In the genomic region with DNA sequence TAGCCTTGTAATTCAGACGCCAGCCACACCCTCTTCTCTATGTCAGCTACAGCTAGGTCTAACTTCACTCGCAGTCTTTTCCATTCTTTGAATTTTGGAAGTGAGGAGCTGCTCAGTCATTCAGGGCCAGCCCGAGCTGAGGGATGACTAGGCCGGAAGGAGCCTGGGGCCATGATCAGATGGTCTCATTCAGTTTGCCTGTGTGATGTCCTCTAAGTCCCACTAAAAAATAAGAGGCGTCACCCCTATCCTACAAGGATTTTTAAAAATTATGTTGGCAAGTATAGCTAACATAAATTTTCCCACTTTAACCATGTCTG, we compare ENCODE assay signal across 17 mouse cellular contexts. TPM values are rescaled to one million over a fixed set of nuclear protein-coding genes. Genes with fewer than 3 reads are reported as not detected.
DNase-seq lines count a peak whose midpoint lies in the region; ATAC-seq and TF ChIP-seq lines count a peak whose summit lies in the region.
"Had no signal": no experiment of that assay in that cellular context is flagged by ENCODE, and none has a peak within 500 bp of the region (broad histone marks: within the 10 kb centered on the region; RNA-seq: fewer than 3 reads in every experiment).

No protein-coding gene starts in this region.

- no peak overlapping the region for H3K4me2 ChIP-seq in hindbrain, embryonic 11.5 days (replicated peaks; ENCODE audit: low read depth, low read length)
- H3K4me2 ChIP-seq in midbrain, embryonic 12.5 days (replicated peaks), result peak overlapping the region; percentile 39
- peak overlapping the region; percentile 29 for H3K4me2 ChIP-seq in neural tube, embryonic 15.5 days
- H3K4me2 ChIP-seq: embryonic facial prominence, embryonic 15.5 days; heart, embryonic 13.5 days; limb, embryonic 12.5 days; liver, embryonic 15.5 days had no signal

- peak; percentile 75; the same call in 1 of the 2 replicates for ATAC-seq in hindbrain, embryonic 11.5 days (ENCODE audit: low FRiP score)
- peak; percentile 70 for ATAC-seq in midbrain, embryonic 12.5 days (ENCODE audit: low FRiP score, low read depth)
- ATAC-seq in neural tube, embryonic 15.5 days (ENCODE audit: low FRiP score), result peak; percentile 37

- no peaks in the 10 kb centered on the region for H3K27me3 ChIP-seq in hindbrain, embryonic 11.5 days (ENCODE audit: control insufficient read depth, insufficient read depth, low read length)
- H3K27me3 ChIP-seq in midbrain, embryonic 12.5 days, result no peaks in the 10 kb centered on the region
- no peaks in the 10 kb centered on the region for H3K27me3 ChIP-seq in neural tube, embryonic 15.5 days (replicated peaks)
- H3K27me3 ChIP-seq in kidney, adult 2 months (replicated peaks; ENCODE audit: control insufficient read depth, insufficient read depth, low read length), result no peaks in the 10 kb centered on the region
- H3K27me3 ChIP-seq: embryonic facial prominence, embryonic 15.5 days; limb, embryonic 12.5 days had no signal

- no peaks in the 10 kb centered on the region for H3K9me3 ChIP-seq in hindbrain, embryonic 11.5 days (ENCODE audit: control insufficient read depth, low read length)
- no peaks in the 10 kb centered on the region for H3K9me3 ChIP-seq in midbrain, embryonic 12.5 days
- H3K9me3 ChIP-seq in neural tube, embryonic 15.5 days (replicated peaks), result no peaks in the 10 kb centered on the region
- H3K9me3 ChIP-seq: embryonic facial prominence, embryonic 15.5 days; heart, embryonic 13.5 days; limb, embryonic 12.5 days; liver, embryonic 15.5 days had no signal

- H3K36me3 ChIP-seq in hindbrain, embryonic 11.5 days (ENCODE audit: control insufficient read depth, insufficient read depth, low read length), result peaks cover 2% of the 10 kb centered on the region; the same call in 1 of the 2 replicates
- peaks cover 17% of the 10 kb centered on the region for H3K36me3 ChIP-seq in midbrain, embryonic 12.5 days
- peaks cover 2% of the 10 kb centered on the region; the same call in 1 of the 2 replicates for H3K36me3 ChIP-seq in neural tube, embryonic 15.5 days
- no peaks in the 10 kb centered on the region for H3K36me3 ChIP-seq in kidney, adult 2 months (ENCODE audit: control insufficient read depth, insufficient read depth, low read length)
- H3K36me3 ChIP-seq: embryonic facial prominence, embryonic 15.5 days; heart, embryonic 13.5 days; limb, embryonic 12.5 days; liver, embryonic 15.5 days had no signal

- no peak for TF ChIP-seq POLR2A in kidney, adult 2 months (IDR thresholded peaks at IDR 0.05; ENCODE audit: low read depth, low read length)

- H3K9ac ChIP-seq in hindbrain, embryonic 11.5 days (ENCODE audit: low read depth, low read length), result no peak overlapping the region
- no peak overlapping the region; the same call in 1 of the 2 replicates for H3K9ac ChIP-seq in midbrain, embryonic 12.5 days (replicated peaks)
- 0 out of 2 replicates have a peak overlapping the region, but pooled peaks have one; percentile 7 for H3K9ac ChIP-seq in neural tube, embryonic 15.5 days (replicated peaks)
- H3K9ac ChIP-seq: embryonic facial prominence, embryonic 15.5 days; limb, embryonic 12.5 days; liver, embryonic 15.5 days had no signal

- WGBS in hindbrain, embryonic 11.5 days, result 45% methylated on average over 5 of the region's 5 CpGs
- 32% methylated on average over 5 of the region's 5 CpGs for WGBS in midbrain, embryonic 12.5 days
- 24% methylated on average over 5 of the region's 5 CpGs for WGBS in neural tube, embryonic 15.5 days
- WGBS in kidney, adult 2 months, result 89% methylated on average over 5 of the region's 5 CpGs

- TF ChIP-seq CTCF in layer of hippocampus, adult 2 months (conservative IDR thresholded peaks at IDR 0.05), result no peak
- no peak for TF ChIP-seq CTCF in kidney, adult 2 months (conservative IDR thresholded peaks at IDR 0.05; ENCODE audit: insufficient read depth, insufficient read length, low read depth, low read length)

- H3K4me1 ChIP-seq in hindbrain, embryonic 11.5 days (replicated peaks; ENCODE audit: control insufficient read depth, insufficient read depth, low read length), result peaks cover 22% of the 10 kb centered on the region
- peaks cover 43% of the 10 kb centered on the region for H3K4me1 ChIP-seq in midbrain, embryonic 12.5 days
- H3K4me1 ChIP-seq in neural tube, embryonic 15.5 days, result peaks cover 50% of the 10 kb centered on the region
- H3K4me1 ChIP-seq in kidney, adult 2 months (ENCODE audit: control insufficient read depth, insufficient read depth, low read length), result no peaks in the 10 kb centered on the region
- H3K4me1 ChIP-seq: liver, embryonic 15.5 days had no signal

- peak overlapping the region; percentile 49 for H3K27ac ChIP-seq in layer of hippocampus, adult 2 months
- peak overlapping the region; percentile 88 for H3K27ac ChIP-seq in hindbrain, embryonic 11.5 days (ENCODE audit: low read depth, low read length)
- H3K27ac ChIP-seq in midbrain, embryonic 12.5 days (replicated peaks), result peak overlapping the region; percentile 91
- H3K27ac ChIP-seq in neural tube, embryonic 15.5 days (replicated peaks), result peak overlapping the region; percentile 82
- no peak overlapping the region for H3K27ac ChIP-seq in kidney, adult 2 months (ENCODE audit: insufficient read depth, low read depth, low read length)
- H3K27ac ChIP-seq: embryonic facial prominence, embryonic 15.5 days; heart, embryonic 13.5 days; limb, embryonic 12.5 days; liver, embryonic 15.5 days had no signal

- no peak overlapping the region for H3K4me3 ChIP-seq in layer of hippocampus, adult 2 months
- H3K4me3 ChIP-seq in hindbrain, embryonic 11.5 days (ENCODE audit: low read depth, low read length), result no peak overlapping the region
- no peak overlapping the region for H3K4me3 ChIP-seq in midbrain, embryonic 12.5 days
- H3K4me3 ChIP-seq in neural tube, embryonic 15.5 days (replicated peaks), result no peak overlapping the region
- H3K4me3 ChIP-seq in kidney, adult 2 months (ENCODE audit: insufficient read depth, low read depth, low read length), result no peak overlapping the region
- H3K4me3 ChIP-seq: embryonic facial prominence, embryonic 15.5 days; heart, embryonic 13.5 days; limb, embryonic 12.5 days; liver, embryonic 15.5 days had no signal

- no peak for DNase-seq in layer of hippocampus, adult 2 months (ENCODE audit: low spot score in 2 of 2)
- no peak for DNase-seq in layer of hippocampus, postnatal 10 days (ENCODE audit: low spot score in 2 of 2)
- no peak for DNase-seq in hindbrain, embryonic 11.5 days (ENCODE audit: low spot score)
- no peak for DNase-seq in kidney, adult 2 months
- no peak for DNase-seq in spleen, adult 18-20 months
- DNase-seq in urinary bladder, postnatal 25 days (ENCODE audit: low spot score), result no peak
- DNase-seq: cerebellum, adult 11 months; kidney, adult 18-20 months; lung, postnatal 36 days; right cerebral cortex, postnatal 25 days had no signal

RNA-seq across cellular contexts. Expression of a gene that starts 51.0 kb away (rescaled TPM):
- 100 to 1,000 TPM; 231 to 237 TPM for total RNA-seq in layer of hippocampus, adult 2 months (2021)
- 100 to 1,000 TPM; 202 to 212 TPM for total RNA-seq in layer of hippocampus, postnatal 10 days (2021)
- 34.1 and 38.2 TPM in 2 replicates for polyA plus RNA-seq in hindbrain, embryonic 11.5 days (2014; fragmentation: Nextera tagmentation; extraction: Ambion mirVana)
- 69.3 and 77.7 TPM in 2 replicates for polyA plus RNA-seq in midbrain, embryonic 12.5 days (2016; fragmentation: Nextera tagmentation; extraction: Ambion mirVana)
- 135 and 164 TPM in 2 replicates for polyA plus RNA-seq in neural tube, embryonic 15.5 days (2015; fragmentation: Nextera tagmentation; extraction: Ambion mirVana)
- polyA plus RNA-seq in kidney, adult 2 months (2012; rRNA removed), result 44.3 and 45.3 TPM in 2 replicates

RNA-seq across cellular contexts. Expression of a gene that starts 52.1 kb away (rescaled TPM):
- 10 to 100 TPM; 30.1 to 30.7 TPM for total RNA-seq in layer of hippocampus, adult 2 months (2021)
- total RNA-seq in layer of hippocampus, postnatal 10 days (2021), result 100 to 1,000 TPM; 321 to 327 TPM
- polyA plus RNA-seq in hindbrain, embryonic 11.5 days (2014; fragmentation: Nextera tagmentation; extraction: Ambion mirVana), result 86.1 and 90.1 TPM in 2 replicates
- polyA plus RNA-seq in midbrain, embryonic 12.5 days (2016; fragmentation: Nextera tagmentation; extraction: Ambion mirVana), result 136 and 153 TPM in 2 replicates
- 152 and 175 TPM in 2 replicates for polyA plus RNA-seq in neural tube, embryonic 15.5 days (2015; fragmentation: Nextera tagmentation; extraction: Ambion mirVana)
- polyA plus RNA-seq in kidney, adult 2 months (2012; rRNA removed), result 0.54 and 0.58 TPM in 2 replicates
- total RNA-seq: hematopoietic stem cell, adult 5-6 weeks had no signal

Comparison
In these comparisons a context has a peak if more than half of its experiments do, and no peak if none do; other contexts are left out.
1. RNA of a gene that starts 52.1 kb away (polyA plus RNA-seq): 152 to 175 TPM in neural tube, embryonic 15.5 days, 136 to 153 TPM in midbrain, embryonic 12.5 days and 86.1 to 90.1 TPM in hindbrain, embryonic 11.5 days; 0.54 to 0.58 TPM in kidney, adult 2 months; every median in the first group is over 10 times any median in the second.
2. Peak in every context shown above with its lines, with median percentiles within 50 percentile points of each other: ATAC-seq.